Mouse (Mus musculus) erythroid progenitor cell, adult 5-6 weeks (primary cell): ENCODE data around the gene 1110059E24Rik. TPM values are rescaled to one million over a fixed set of nuclear protein-coding genes. Genes with fewer than 3 reads are reported as not detected.
"Not testable (repeated sequence)": the region's sequence is repeated elsewhere in the genome, so short reads cannot be mapped to it uniquely, and the experiment has no call there.

Experiments
- ATAC-seq: replicated peaks from 2 replicates; pipeline ENCODE4 v1.8.0; 2016; ENCODE audit warnings: moderate number of reproducible peaks, mild to moderate bottlenecking, moderate TSS enrichment, inconsistent platforms; ENCODE audit not compliant: poor library complexity, low FRiP score, severe bottlenecking
- total RNA-seq, 2 experiments: library from RNA; stranded (forward) in 1 of 2; stranded (reverse) in 1 of 2; fragments of 150-400 nt in 1 of 2; fragments of 186-747, 209-891 nt in 1 of 2; gene quantifications; 2 replicates each; pipeline versions ENCODE4 v1.2.3 to v1.2.4; 2015 to 2017; ENCODE audit warnings: low replicate concordance in 2 of 2

1110059E24Rik gene
- total RNA-seq, 2 experiments from 2014 or later: 4.7 to 10.9 TPM

DNA sequence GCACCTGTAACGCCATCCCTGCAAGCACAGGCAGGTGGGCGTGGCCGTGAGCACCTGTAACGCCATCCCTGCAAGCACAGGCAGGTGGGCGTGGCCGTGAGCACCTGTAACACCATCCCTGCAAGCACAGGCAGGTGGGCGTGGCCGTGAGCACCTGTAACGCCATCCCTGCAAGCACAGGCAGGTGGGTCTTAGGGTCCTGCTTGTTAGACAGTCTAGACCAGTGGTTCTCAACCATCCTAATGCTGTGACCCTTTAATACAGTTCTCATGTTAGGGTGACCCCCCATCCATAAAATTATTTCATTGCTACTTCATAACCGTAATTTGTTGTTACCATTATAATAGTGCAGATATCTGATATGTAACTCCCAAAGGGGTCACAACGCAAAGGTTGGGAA, 24.3 kb downstream of the 1110059E24Rik start:
- ATAC-seq: not testable (repeated sequence)

DNA sequence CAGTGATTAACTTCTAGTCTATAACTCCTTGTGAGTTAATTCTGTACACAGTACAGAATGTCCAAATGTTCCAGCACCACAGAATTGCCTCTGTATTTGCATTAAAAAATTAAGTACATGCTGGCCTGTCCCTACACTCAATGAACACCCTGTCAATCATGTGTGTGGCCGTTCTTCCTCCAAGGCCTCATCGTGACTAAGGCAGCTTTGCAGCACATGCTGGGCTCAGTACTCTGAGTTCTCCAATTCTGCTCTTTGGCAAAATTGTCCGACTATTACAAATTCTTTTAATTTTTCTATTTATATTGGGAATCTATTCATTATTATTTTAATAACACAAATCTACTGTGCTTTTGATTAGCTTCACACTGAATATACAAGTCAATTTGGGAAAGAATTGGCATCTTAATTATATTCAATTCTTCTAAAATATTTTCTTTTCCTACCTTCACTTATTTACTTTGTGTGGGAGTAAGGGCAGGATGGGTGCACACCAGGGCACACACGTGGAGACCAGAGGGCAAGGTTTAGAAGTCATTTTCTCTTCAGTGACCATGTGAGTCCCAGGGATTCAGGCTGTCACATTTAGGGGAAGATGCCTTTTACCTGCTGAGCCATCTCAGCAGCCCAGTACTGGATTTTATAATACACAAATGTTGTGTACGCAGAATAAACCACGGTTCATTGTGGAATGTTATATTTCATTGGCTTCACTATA, 26.3 kb downstream of the 1110059E24Rik start:
- no peak for ATAC-seq

DNA sequence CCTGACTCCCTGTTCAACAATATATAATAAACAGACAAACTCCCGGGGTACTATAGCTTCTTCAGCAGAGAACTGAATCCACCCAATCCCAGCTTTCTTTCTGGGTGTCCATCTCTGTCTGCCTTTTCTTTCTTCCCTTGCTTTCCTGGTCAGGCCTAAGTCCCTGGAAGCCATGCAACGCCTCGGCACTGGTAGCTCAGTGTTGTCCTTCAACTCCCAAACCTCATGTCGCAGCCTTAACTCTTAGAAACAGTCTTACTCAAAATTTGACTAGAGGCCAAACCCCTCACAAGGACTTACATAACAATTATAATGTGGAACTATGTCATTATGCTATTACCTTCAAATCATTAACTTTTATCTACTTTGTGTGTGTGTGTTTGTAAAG, 28.6 kb downstream of the 1110059E24Rik start:
- no peak for ATAC-seq

DNA sequence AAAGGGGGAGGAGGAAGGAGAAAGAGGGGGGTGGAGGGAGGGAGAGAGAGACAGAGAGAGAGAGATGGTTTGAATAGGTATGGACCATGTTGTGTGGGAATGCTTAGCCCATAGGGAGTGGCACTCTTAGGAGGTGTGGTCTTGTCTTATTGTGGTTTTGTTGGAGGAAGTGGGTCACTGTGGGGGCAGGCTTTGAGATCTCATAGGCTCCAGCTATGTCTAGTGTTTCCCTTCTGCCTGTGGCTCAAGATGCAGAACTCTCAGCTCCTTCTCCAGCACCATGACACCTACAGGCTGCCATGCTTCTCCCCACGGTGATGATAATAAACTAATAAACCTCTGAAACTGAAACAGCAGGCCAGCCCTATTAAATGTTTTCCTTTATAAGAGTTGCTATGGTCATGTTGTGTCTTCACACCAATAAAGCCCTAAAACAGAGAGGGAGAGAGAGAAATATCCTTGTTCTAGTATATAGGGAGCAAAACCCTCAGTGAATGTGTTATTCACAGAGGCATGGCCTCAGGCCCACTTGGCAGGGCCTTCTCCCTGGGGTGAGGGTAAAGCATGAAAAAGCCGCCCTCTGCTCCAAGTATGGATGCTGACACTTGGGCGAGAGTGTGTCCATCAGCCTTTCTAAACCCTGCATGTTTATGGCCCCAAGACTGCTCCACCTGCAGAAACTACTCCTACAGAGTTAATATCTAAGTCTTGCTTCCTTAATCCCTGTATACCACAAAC, 29.2 kb downstream of the 1110059E24Rik start:
- ATAC-seq: no peak

DNA sequence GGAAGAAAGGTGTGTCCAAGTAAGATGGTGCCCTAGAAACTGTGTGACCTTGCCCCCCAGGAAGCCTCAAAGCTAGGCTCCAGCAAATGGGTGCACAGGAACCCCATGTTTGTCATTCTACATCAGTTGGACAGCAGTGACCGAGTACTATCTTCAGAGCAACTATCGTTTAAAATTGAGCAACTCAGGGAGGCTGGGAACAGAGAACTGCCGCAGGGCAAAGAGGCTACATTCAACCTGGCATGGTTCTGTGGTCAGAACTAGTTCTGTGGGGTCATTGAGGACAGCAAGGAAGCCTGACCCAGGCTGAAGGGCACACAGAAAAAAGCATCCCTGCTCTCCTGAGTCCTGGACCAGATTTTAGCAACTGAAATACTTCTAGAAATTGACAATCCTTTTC, 37.0 kb downstream of the 1110059E24Rik start:
- ATAC-seq: no peak

- no peak for ATAC-seq
These were observed 40.8 kb downstream of the 1110059E24Rik start for GRCm38 (mm10) chr19:21611725-21612575.

- no peak for ATAC-seq
These were observed 41.5 kb downstream of the 1110059E24Rik start for GRCm38 (mm10) chr19:21611297-21611696.

DNA sequence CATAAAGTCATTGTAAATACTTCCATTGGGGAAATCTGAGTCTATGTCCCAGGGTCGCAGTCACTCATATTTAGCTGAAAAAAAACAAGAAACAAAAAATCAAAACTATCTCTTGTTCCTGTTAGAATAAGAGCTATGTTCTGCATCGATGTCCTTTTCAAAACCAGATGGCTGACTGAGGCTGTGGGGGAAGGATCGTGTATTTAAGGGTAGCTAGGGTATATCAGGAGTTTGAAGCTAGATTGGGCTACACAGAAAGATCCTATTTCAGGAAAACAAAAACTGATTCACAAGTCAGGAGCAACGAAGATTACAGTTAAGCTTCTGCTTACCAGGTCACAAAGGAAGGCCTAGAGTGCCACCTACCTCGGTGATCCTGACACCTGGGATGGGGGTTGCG, 42.5 kb downstream of the 1110059E24Rik start:
- ATAC-seq: no peak

DNA sequence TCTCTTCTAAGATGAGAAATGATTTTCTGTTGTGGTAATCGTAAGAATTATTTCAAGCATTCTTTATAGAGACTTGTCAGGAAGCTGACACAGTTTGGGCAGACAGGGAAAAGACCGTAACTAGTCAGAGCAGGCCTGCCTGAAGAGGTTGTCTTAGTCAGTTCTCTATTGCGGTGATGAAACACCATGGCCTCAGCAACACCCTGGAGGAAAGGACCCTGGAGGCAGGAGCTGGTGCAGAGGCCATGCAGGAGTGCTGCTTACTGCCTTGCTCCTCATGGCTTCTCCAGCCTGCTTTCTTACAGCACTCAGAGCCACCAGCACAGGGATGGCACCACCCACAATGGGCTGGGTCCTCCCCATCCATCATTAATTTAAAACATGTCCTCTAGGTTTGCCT, 47.5 kb downstream of the 1110059E24Rik start:
- no peak for ATAC-seq

- no peak for ATAC-seq
These were observed 48.9 kb downstream of the 1110059E24Rik start for GRCm38 (mm10) chr19:21603836-21604235.

- ATAC-seq: no peak
These were observed 51.2 kb downstream of the 1110059E24Rik start for GRCm38 (mm10) chr19:21601541-21602101.

DNA sequence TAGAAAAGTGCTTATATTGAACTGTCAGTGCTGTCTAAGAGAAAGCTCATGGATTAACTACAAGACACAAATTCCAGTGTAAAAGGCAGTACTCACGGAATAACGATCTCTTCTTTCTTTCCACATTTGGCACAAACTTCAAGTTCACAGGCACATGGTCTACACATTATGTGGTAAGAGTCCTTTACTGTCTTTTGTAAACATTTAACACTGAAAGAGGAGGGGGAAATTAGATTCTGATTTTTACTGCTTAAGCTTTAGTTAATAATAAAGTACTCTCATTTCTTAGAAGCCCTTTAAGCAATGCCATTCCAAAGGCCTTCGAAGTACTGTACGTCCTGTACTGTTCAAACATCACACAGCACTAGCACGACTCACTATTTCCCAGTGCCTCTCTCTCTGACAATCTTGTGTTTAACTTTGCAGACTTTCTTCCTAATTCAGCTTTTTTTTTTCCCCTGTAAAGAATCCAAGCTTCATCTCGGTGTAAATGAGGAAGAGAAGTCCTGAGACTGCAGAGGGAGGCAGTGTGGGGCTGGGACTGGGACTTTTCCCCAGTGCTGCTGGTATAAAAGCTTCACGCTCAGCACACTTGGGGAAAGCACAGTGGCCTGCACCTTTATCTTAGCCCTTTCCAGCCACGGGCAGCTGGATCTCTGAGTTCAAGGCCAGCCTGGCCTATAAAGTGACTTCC, 54.0 kb downstream of the 1110059E24Rik start:
- ATAC-seq: no peak

- no peak for ATAC-seq
These were observed 58.1 kb downstream of the 1110059E24Rik start for GRCm38 (mm10) chr19:21594676-21595075.

DNA sequence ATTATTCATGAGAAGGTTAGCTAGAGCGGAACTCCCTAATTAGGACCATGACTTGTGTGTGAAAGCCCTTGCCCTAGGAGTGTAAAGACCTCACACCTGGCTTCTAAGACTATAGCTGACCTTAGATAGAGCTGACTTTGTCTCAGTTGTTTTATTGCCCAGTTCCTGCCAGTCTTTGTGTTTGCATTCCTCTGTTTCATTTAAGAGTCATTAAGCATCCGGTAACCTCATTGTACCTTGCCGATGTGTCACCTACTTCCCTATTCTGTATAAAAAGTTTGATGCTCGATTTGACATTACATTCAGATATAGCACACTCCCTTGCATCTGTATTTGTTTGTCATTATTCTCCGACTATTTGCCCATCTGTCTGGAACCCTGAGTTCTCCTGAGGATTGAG, 60.6 kb downstream of the 1110059E24Rik start:
- ATAC-seq: not testable (repeated sequence)

GRCm38 (mm10) chr19:21589888-21590287, 62.9 kb downstream of the 1110059E24Rik start:
- no peak for ATAC-seq

- ATAC-seq: no peak
These were observed 65.2 kb downstream of the 1110059E24Rik start for GRCm38 (mm10) chr19:21587593-21587992.

DNA sequence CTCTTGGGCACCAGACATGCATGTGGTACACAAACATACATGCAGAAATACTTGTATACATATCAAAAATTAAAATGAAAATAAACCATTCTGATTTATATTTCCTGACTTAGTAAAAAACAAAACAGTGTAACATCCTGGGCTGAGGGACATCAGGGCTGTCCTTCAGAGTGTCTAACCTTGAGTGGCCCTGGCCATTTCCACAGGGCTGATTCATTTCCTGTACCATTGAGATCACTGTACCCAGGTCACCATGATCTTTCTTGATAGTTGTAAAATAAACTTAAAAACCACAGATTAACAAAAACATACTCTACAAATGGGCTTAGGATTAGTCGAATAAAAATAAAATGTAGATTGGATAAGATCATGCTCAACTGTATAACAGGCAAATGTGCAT, 66.2 kb downstream of the 1110059E24Rik start:
- no peak for ATAC-seq

- ATAC-seq: no peak
These were observed 66.9 kb downstream of the 1110059E24Rik start for GRCm38 (mm10) chr19:21585868-21586267.

DNA sequence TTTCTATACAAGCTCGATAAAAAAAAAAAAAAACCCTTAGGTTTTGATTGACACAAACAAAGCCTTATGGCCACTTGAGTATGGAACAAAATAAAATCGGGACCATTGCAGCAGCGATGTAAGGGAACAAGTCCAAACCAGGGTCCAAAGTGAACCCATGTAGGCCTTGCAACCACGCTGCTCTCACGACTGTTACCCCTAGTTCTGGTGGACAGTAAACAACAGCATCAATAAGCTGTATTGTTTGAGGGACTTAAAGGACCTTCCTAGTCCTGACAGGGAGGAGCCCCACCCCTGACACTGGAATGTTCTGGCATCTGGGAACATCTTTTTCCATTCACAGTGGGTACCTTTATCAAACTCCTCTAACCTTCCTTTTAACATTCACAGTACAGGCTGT, 68.8 kb downstream of the 1110059E24Rik start:
- ATAC-seq: no peak
